Mouse (Mus musculus) C2C12 (cell line): ENCODE data around the gene Brd1. TPM values are rescaled to one million over a fixed set of nuclear protein-coding genes. Genes with fewer than 3 reads are reported as not detected.

Experiments used
- H3K27me3 ChIP-seq: one replicate; pipeline ENCODE4 v1.6.1; 2011; ENCODE audit not compliant: control insufficient read depth, insufficient read depth, insufficient read length
- H3K36me3 ChIP-seq: one replicate; pipeline ENCODE4 v1.6.1; 2011; ENCODE audit not compliant: control insufficient read depth, insufficient read depth
- H3K4me3 ChIP-seq: one replicate; pipeline ENCODE4 v1.5.1; 2011; ENCODE audit warnings: mild to moderate bottlenecking, control low read depth; ENCODE audit not compliant: poor library complexity, insufficient read depth, severe bottlenecking
- H3K79me2 ChIP-seq: one replicate; pipeline ENCODE4 v1.6.1; 2011; ENCODE audit not compliant: control insufficient read depth, insufficient read depth
- H3K79me3 ChIP-seq: one replicate; pipeline ENCODE4 v1.6.1; 2011; ENCODE audit warnings: low read depth, control low read depth
- H3ac ChIP-seq: one replicate; pipeline ENCODE3; 2011; ENCODE audit warnings: low read depth; ENCODE audit not compliant: control insufficient read depth, insufficient read length
- CEBPB ChIP-seq: IDR thresholded peaks from one replicate; pipeline ENCODE4 v1.6.1; 2011; ENCODE audit warnings: low read depth, mild to moderate bottlenecking, control low read depth, moderate library complexity
- CTCF ChIP-seq: IDR thresholded peaks from one replicate; pipeline ENCODE4 v1.5.1; 2011; ENCODE audit not compliant: control insufficient read depth, insufficient read depth, insufficient read length
- FOSL1 ChIP-seq: IDR thresholded peaks from one replicate; pipeline ENCODE4 v1.8.0; 2011; ENCODE audit warnings: mild to moderate bottlenecking, low read length; ENCODE audit not compliant: poor library complexity, insufficient read depth, severe bottlenecking
- MAX ChIP-seq: IDR thresholded peaks from one replicate; pipeline ENCODE4 v1.6.1; 2011; ENCODE audit warnings: mild to moderate bottlenecking, control low read depth
- MYOD1 ChIP-seq: IDR thresholded peaks from one replicate; pipeline ENCODE4 v1.6.1; 2011; ENCODE audit warnings: low read depth; ENCODE audit not compliant: control insufficient read depth, insufficient read length
- MYOG ChIP-seq: IDR thresholded peaks from one replicate; pipeline ENCODE4 v1.6.1; 2011; ENCODE audit not compliant: control insufficient read depth, insufficient read length; ENCODE audit errors: extremely low read depth
- USF1 ChIP-seq: IDR thresholded peaks from one replicate; pipeline ENCODE4 v1.6.1; 2011; ENCODE audit warnings: low read depth, mild to moderate bottlenecking, control low read depth, moderate library complexity
- polyA plus RNA-seq: library from polyadenylated mRNA; unstranded; fragments of >200 nt; fragmentation: generic; extraction: Trizol; gene quantifications from one replicate; pipeline ENCODE4 v1.2.1, GENCODE M21; 2012; ENCODE audit warnings: missing spikeins

Brd1 gene
- polyA plus RNA-seq, 1 experiment: 23.8 TPM

DNA sequence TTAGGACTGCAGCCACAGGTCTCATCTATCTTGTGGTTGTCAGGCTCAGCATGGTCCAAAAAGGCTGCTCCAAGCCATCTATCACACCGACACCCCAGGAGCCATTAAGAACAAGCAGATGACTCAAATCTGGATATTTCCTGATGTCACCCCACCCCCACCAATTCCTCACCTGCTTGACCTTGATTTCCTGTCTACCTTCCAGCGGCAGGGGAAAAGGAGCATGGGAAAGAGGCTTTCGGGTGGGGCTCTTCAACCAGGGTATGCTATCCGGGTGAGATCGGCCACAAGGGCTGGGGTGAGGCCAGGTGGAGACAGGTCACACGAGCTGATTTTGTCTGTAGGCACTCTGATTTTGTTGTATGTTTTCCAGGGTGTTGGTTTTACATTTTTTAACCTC, 50.0 kb downstream of the Brd1 start:
- Histone ChIP-seq H3K79me3 (no peaks in the 10 kb centered on the region), H3K27me3 (no peaks in the 10 kb centered on the region), H3K4me3 (no peak overlapping the region), H3ac (no peak overlapping the region), H3K79me2 (no peaks in the 10 kb centered on the region), H3K36me3 (peaks cover 38% of the 10 kb centered on the region)
- no peak for TF ChIP-seq MYOG
- no peak for TF ChIP-seq MYOD1

GRCm38 (mm10) chr15:88680931-88681330, 53.1 kb downstream of the Brd1 start:
- H3K4me3 ChIP-seq: no peak overlapping the region
- H3ac ChIP-seq: no peak overlapping the region
- no peaks in the 10 kb centered on the region for H3K79me2 ChIP-seq
- TF ChIP-seq CTCF (no peak), MYOD1 (no peak), USF1 (no peak), MYOG (no peak), MAX (no peak), CEBPB (no peak)
- peaks cover 7% of the 10 kb centered on the region for H3K36me3 ChIP-seq
- no peaks in the 10 kb centered on the region for H3K27me3 ChIP-seq
- H3K79me3 ChIP-seq: no peaks in the 10 kb centered on the region

DNA sequence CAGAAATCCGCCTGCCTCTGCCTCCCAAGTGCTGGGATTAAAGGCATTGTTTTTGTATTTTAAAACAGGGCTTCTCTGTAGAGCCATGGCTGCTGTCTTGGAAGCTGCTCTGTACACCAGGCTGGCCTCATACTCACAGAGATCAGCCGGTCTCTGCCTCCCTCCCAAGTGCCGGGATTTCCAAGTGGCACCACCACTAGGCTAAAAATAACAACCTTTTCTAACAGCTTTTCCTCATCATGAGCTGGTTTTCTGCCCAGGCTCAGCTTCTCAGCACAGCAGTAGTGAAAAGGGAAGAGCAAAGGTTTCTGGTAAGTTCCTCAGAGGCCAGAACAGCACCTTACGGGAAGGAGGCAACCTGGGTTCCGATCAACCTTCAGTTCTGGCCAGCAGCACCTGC, 56.5 kb downstream of the Brd1 start:
- no peaks in the 10 kb centered on the region for H3K79me2 ChIP-seq
- H3K36me3 ChIP-seq: no peaks in the 10 kb centered on the region
- no peak overlapping the region for H3K4me3 ChIP-seq
- no peak for TF ChIP-seq MAX
- no peak for TF ChIP-seq MYOG
- no peak for TF ChIP-seq USF1
- no peak for TF ChIP-seq FOSL1
- no peak for TF ChIP-seq MYOD1
- TF ChIP-seq CTCF: no peak
- no peak for TF ChIP-seq CEBPB
- H3ac ChIP-seq: no peak overlapping the region
- H3K27me3 ChIP-seq: no peaks in the 10 kb centered on the region
- H3K79me3 ChIP-seq: no peaks in the 10 kb centered on the region

DNA sequence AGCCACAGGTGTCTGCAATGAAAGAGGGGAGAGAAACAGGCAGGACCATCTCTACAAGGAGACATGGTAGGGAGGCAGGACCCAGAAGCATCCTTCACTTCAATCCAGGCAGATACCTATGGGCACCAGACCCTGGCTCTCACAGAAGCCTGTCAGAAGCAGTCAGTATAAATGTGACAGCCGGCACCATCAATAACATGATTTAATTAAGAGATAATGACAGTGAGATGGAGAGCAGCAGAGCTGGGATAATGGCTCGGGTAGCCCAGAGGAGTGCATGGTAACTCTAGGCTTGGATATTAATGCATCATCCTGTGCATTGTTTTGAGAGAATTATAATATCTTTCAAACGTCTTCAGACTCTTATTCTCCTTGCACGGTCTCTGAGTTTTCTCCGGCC, 58.0 kb downstream of the Brd1 start:
- Histone ChIP-seq H3ac (no peak overlapping the region), H3K4me3 (no peak overlapping the region), H3K36me3 (no peaks in the 10 kb centered on the region), H3K27me3 (no peaks in the 10 kb centered on the region), H3K79me3 (no peaks in the 10 kb centered on the region), H3K79me2 (no peaks in the 10 kb centered on the region)
- TF ChIP-seq MAX (no peak), USF1 (no peak), MYOD1 (no peak)

GRCm38 (mm10) chr15:88668693-88669092, 65.3 kb downstream of the Brd1 start:
- H3K79me3 ChIP-seq: no peaks in the 10 kb centered on the region
- no peaks in the 10 kb centered on the region for H3K79me2 ChIP-seq
- no peak overlapping the region for H3ac ChIP-seq
- no peaks in the 10 kb centered on the region for H3K36me3 ChIP-seq
- TF ChIP-seq USF1: no peak
- no peak for TF ChIP-seq MYOG
- TF ChIP-seq CTCF: no peak
- no peak for TF ChIP-seq FOSL1
- TF ChIP-seq CEBPB: no peak
- TF ChIP-seq MYOD1: no peak
- no peak for TF ChIP-seq MAX
- peaks cover 22% of the 10 kb centered on the region for H3K27me3 ChIP-seq
- H3K4me3 ChIP-seq: no peak overlapping the region

DNA sequence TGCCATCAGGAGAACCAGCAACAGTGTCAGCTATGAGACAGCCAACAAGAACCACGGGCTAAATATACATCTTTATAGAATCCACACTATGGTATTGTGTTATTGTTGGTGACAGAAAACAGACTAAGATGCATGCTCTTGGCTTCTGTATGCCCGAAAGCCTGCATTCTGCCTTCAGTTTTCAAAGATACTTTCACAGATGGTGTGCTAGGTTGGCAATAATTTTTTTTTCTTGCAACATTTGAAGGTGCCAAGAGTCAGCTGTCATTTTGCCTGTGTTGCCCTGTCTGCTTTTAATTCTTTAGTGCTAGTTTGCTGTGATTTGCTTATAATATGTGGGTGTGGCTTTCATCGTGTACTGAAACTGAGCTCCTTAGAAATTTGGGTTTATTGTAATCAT, 66.4 kb downstream of the Brd1 start:
- TF ChIP-seq MYOG (no peak), CTCF (no peak), FOSL1 (no peak), USF1 (no peak), CEBPB (no peak), MAX (no peak), MYOD1 (no peak)
- Histone ChIP-seq H3K27me3 (peaks cover 30% of the 10 kb centered on the region), H3K36me3 (no peaks in the 10 kb centered on the region), H3K79me3 (no peaks in the 10 kb centered on the region), H3ac (no peak overlapping the region), H3K79me2 (no peaks in the 10 kb centered on the region), H3K4me3 (no peak overlapping the region)

GRCm38 (mm10) chr15:88665846-88666245, 68.2 kb downstream of the Brd1 start:
- H3K27me3 ChIP-seq: peaks cover 36% of the 10 kb centered on the region
- no peaks in the 10 kb centered on the region for H3K36me3 ChIP-seq
- H3K4me3 ChIP-seq: no peak overlapping the region
- TF ChIP-seq FOSL1 (no peak), CEBPB (no peak), MAX (no peak), USF1 (no peak), MYOD1 (no peak), MYOG (no peak), CTCF (no peak)
- no peaks in the 10 kb centered on the region for H3K79me3 ChIP-seq
- no peaks in the 10 kb centered on the region for H3K79me2 ChIP-seq
- H3ac ChIP-seq: no peak overlapping the region
